Mouse (Mus musculus): ENCODE measurements at regions not wholly inside any gene's neighbourhood (a gene's known extent, or its start where the extent isn't known, plus 50 kb on each side); places are given as distances from the start of the nearest gene placed in this dataset.

DNA sequence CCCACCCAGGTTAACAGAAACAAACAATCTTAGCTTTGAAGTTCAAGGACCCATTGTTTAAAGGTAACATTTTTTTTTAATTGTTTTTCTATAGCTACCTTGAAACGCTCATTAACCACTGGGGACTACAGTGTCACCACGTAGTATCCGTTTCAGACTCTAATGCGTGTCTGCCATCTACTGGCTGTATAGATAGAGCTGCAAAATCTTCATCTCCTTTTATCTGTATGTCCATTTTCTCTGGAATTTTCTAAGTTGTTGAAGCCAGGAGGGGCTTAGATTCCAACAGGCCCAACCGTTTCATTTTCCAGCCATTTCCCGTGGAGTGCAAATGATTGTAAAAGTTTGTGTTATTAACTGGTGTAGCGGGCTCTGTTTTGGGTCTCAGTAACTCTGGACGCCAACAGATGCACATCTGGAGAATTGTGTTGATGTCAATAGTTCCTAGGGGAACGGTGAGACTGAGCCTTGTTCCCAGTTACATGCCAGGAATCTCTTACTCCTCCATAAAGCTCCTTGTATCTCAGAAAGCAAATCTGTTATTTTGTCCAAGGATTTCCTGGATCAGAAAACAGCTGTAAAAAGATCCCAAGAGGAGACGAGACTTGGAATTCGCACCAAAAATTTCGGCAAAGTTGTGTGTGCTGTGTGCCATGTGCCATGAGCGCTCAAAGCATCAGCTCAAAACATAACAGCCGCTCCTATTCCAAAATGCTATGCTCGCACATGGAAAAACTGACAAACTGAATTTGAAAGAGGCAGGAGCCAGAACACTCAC lies 158.8 kb upstream of the Phyhipl start:
- DNase-seq, result peak; percentile 52

DNA sequence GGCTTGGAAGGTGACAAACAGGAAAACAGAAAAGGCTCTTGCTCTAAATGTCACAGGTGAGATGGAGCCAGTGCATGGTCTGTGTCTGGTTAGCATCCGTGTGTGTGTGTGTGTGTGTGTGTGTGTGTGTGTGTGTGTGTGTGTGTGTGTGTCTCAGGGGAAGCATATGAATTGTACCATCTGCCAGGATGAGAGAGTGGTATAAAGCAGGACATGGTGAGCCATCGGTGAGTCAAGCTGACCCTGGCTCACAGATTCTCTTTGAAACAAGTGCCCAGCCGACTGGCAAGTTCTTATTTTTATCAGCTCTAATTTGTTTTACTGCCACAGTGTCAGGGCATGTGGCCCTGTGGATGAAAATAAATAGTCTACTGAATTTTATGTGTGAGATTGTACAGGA lies 153.6 kb upstream of the Phyhipl start:
- no peak for DNase-seq

DNA sequence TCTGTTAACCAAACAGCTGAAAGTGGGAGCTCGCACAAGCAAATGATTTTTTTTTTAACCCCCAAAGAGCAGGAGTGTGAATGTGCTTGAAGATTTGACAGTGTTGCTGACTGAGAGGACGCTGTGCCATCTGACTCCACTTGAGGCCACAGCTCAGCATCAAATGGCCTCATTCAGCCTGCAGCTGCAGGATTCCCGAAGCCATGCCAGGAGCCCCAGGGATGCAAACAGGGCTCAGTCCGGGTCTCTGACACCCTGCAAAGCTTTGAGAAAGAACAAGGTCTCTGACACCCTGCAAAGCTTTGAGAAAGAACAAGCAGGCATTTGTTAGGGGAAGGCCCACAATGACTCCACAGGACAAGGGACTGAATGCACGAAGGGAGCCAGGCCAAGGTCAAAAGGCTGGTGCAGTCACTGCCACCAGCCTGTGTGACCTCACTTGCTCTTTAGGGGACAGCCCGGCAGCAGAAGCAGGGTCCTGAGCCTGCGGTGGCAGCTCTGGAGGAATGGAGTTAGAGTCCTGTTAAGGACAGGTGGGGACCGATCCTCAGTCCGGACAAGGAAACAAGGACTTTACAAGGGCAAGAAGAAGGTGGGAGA lies 151.1 kb upstream of the Phyhipl start:
- DNase-seq, result no peak

DNA sequence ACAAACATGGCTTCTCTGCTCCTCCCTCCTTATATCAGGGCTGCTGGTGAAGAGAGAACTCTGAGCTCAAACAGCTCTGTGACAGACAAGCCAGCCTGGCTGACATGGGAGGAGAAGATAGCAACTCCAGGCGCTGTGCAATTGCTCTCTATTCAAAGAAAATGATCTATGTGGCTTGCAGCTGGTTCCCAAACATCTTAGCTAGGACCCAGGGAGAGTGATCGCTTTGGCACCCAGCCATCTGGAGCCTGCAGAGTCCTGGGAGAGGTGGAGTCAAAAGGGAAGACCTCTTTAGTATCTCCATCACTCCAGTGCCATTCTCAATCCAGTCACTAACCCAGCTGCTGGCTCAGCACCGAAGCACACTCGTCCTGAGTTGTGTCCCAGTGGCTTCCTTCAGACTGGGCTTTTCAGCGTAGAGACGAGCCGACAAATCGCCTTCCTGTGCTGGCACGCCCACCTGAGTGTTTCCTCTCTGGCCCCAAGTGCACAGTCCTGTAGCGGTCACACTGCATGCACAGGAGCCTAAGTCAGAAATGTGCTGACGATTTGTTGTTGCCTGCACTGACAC lies 145.1 kb upstream of the Phyhipl start:
- DNase-seq, result peak; percentile 45

DNA sequence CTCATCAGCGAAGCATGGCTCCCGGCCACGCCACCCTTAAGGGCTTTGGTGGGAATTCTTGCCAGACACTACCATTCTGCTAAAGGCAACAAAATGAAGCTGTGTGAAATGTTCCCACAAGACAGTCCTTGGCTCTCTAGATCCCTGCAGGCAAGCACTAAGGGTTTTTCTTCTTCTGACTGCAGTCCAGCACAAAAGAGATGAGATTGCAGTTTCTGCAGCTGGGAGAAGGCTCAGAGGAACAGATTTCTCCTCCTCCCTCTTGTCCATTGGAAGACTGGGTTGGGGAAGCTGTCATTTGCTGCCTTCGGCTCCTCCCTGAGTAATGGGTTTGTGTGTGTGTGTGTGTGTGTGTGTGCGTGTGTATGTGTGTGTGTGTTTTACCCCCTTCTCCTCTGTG lies 144.1 kb upstream of the Phyhipl start:
- no peak for DNase-seq

DNA sequence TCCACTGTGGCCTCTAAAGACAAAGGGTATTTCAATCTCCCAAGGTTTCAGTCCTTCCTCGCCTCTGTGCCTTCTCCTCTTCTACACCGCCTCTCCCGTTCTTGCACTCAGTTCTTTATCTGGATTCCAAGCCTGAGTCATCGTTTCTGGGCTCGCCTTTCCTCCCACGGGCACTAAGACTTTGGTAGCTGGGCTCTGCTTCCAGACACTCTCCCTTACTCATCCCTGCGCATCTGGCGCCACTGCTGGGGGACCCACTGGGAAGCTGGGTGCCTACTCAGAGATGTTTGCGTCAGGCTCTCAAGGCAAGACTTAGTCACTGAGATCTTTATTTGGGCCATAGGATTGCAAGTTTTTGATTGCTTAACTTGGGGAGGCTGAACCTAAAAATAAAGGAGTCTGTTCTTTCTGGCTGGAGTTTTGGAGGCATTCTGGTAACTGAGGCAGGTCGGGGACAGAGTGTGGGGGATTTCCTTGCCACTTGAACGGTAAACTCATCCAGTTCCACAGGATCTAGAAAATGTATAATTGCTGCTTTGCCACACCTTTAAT lies 143.5 kb upstream of the Phyhipl start:
- DNase-seq, result no peak

DNA sequence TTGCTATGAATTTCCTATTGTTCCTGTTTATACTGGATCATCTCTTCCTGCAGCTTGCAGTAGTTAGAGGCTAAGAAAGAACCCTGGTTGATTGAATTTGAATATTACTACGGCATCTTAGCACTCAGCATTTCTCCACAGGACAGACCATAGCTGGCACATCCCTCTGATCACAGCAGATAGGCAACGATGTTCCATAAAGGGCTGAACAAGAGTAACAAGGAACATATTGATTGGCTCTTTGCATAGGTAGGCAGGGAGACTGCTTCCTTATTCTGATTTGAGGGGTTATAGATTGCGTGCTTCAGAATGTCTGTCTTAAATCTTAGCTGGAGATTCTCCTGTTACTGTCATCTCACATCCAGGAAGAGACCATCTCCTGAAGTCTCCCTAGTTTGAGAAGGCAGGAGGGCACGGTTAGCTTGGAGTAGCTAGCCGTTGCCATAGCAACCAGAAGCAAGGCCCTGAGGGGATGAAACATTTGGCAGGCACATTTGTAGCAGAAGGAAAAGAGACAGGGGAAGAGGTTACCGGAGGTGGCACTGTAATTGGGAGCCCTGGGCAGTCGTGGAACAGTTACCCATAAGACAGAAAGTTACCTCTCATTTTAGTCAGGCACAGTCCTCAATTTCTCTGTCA lies 133.2 kb upstream of the Phyhipl start:
- DNase-seq, result peak; percentile 21

DNA sequence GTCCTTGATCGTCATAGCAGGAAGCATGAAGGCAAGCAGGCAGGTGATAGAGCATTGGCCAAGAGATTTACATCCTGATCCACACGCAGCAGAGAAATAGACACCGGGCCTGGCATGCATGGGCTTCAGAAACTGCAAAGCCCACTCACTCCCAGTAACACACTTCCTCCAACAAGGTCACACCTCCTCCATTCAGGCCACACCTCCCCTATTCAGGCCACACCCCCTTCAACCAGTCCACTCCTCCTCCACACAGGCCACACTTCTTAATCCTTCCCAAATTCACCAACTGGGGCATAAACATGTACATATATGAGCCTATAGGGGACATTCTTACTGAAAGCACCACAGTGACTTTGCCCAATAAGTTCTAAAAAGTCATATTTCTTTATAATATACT lies 125.3 kb upstream of the Phyhipl start:
- no peak for DNase-seq

DNA sequence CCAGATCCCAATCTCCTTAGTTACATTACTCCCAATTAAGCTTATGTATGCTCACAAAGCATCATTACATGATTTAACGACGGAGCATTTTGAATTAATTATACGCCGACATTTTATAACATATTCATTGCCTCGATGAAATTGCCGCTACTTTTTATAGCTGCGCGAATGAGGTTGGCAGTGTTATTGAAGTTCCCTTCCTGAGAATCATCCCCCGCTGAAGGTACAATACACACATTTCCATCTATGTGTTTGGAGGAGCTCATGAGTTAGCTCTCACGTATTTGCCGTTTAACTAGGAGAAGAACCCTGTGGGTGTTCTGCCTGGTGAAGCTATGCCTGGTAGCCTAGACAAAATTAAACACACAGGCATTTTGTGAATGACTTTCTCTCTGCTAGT lies 122.8 kb upstream of the Phyhipl start:
- no peak for DNase-seq

DNA sequence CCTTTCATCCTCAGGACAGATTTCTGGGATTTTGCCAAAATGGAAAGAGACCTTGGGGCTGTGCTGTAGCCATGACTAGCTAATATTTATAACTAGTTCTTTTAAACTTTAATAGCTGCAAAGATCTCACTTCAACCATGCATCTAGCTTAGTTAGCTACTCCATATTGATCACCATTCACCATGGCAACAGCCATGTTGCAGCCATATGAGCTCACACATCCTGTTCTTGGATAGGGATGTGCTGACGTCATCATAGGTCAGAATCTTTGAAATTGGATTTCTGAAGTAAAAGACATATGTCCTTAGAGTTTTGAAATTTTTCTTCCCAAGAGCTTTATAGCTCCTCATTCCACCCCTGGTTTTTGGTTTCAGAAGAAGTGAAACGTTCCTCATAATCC lies 118.8 kb upstream of the Phyhipl start:
- no peak for DNase-seq

DNA sequence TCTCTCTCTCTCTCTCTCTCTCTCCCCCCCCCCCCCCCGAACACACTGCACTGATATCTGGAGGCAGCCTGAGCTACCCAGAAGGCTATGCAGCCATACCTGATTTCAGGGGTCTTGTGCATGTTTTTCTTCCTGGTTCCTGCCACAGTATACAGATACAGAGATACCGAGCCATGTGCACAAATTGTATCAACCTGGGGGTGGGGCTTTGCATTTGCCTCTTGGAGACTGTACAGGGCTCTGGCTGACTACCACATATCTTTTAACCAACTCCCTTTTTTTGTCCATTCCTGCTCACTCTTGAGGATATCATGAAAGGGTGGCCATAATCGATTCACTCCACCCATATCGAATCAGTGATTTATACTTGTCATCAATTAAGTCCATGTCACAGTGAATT lies 118.4 kb upstream of the Phyhipl start:
- DNase-seq, result no peak

DNA sequence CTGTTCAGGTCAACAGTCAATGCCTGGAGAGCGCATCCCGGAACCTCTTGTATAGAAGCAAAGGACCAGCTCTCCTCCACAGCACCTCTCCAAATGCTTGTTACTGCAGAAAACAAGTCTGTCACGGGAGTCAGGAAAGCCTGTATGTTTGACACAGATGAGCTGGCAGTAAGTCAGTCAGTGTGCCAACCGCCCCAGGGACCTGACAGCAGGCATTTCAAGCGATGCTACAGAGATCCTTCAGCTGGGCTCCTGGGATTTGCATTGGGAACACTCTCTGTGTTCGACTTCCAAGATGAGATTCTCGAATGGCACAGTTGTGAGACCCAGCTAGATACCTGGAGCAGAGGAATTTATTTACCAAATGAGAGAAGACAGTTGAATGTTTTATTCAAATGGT lies 111.7 kb upstream of the Phyhipl start:
- no peak for DNase-seq

DNA sequence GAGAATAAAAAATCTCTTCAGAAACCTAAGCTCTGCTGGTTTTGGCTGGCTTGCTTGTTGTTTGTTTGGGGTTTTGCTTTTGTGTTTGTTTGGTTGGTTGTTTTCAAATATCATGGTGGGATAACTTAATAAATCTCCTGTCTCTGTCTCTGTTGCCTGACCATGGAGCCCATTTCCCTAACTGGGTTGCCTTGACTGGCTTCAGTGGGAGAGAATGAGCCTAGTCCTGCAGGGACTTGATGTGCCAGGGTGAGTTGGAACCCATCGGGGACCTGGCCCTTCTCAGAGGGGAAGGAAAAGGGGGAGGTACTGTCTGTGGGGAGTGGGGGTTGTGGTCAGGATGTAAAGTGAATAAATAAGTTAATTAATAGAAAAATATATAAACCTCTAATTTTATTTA lies 111.1 kb upstream of the Phyhipl start:
- DNase-seq, result no peak

DNA sequence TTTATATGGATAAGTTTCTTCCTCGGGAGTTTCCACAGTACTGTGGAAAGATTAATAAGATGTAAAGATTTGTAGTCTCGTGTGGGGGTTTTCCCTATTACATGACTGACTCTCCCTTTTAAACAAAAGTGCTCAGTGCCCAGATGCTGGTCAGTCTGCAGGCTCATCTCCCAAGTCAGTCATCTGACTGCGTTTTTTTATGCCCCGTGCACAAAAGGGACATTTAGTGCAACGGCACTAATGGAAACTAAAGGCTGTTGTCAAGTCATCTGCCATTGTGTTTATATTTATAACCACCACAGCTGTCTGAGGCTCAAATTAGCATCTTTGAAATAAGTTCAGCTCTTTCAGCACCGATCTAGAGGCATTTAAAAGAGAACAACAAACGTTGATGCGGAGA lies 110.7 kb upstream of the Phyhipl start:
- no peak for DNase-seq

DNA sequence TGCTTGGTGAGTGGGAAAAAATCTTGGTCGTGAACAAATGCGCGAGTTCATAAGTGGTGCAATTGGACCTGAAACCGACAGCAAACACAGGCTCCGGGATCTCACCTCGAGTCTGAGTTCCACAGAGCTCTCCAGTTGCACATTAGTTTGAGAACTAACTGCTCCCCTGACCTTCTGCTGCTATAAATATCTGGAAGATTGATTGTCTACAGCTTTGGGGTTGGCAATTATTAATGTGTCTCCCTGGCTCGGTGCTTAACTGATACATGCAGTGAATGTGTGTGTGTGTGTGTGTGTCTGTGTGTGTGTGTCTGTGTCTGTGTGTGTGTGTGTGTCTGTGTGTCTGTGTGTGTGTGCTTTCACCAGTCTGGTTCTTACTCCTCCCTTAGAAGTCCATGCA lies 107.4 kb upstream of the Phyhipl start:
- no peak for DNase-seq

DNA sequence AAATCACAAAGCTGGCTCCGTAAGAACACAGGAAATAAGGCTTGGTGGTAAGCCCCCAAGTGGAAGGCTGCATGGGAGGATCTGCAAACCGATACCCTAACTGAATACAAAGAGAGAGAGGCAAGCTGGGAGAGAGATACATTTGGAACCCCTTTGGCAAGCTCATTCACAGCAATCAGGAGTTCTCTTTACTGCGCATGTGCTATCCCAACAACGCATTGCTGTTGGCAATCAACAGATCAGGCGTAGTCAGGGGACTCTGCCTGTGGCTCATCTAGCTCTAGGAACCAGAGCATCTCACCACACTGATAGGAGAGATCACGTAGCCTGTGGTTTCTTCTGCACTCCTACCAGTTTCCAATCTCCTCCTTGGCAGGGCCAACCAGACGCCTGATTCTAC lies 103.9 kb upstream of the Phyhipl start:
- DNase-seq, result no peak

DNA sequence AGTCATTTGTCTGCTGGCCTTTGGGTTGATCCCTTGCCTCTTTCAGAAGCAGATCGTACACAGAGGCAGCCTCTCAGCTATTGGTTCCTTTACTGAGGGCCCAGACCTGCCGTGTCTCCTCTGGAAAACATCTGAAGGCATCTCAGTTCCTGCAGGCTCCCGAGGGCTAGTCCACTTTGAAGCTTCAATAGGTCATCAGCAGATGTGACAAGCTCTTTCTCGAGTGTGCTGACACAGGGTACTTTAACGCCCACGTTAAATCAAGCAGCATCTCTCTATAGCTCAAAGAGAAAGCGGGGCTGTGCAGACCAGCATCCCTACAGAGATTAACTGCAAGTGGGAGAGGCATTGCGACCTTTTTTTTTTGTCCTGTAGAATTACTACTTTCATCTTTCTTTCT lies 96.0 kb upstream of the Phyhipl start:
- DNase-seq, result no peak

DNA sequence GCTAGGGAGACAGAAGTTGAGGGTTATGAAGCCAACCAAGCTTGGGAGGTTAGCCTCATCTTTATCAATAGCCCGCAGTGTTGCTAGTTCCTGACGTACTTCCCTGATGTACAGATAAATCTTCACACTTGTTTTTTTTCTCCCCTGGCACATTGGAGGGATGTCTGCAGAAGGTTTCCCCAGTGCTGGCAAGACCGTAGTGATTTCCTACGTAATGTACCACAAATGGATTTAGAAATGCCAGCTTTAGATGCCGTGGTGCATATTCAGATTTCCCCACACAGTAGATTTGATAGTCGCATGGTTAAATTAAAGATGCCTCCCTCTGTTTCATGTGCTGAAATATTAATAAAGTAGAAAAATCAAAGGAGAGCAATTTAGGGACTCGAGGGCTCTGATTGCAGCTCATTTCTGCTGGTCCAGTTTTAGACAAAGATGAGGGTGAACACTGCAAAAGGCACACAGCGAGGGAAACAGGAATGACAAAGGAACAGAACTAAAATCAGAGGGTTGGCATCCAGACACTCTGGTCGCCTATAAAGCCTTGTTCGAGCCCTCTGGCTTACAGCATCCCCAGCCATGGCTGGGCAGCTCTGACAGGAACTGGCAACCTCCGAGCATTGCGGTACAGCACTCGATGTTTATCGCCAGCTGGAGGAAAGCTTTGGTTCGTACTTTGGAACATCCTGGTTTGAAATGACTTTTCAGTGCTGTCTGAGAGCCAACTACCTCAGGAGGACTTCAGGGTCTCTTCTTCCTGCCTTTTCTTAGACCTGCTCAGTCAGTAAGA lies 94.8 kb upstream of the Phyhipl start:
- no peak for DNase-seq

DNA sequence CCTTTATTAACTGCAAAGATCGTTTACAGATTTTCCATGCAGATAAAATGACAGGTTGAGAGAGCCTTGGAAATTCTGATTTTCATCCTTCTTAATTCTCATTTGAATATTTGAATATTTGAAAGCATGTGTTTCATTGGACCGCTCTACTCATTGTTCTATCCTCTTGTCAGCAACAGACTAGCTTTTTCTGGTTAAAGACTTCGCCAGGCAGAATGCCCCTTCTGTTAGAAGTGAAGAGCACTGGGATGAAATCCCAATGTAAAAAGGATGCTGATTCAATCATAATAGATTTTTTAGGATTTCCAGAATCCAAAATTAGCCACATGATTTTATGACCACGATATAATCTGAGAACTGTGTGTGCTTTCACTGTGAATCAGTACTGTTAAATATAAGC lies 90.8 kb upstream of the Phyhipl start:
- no peak for DNase-seq

DNA sequence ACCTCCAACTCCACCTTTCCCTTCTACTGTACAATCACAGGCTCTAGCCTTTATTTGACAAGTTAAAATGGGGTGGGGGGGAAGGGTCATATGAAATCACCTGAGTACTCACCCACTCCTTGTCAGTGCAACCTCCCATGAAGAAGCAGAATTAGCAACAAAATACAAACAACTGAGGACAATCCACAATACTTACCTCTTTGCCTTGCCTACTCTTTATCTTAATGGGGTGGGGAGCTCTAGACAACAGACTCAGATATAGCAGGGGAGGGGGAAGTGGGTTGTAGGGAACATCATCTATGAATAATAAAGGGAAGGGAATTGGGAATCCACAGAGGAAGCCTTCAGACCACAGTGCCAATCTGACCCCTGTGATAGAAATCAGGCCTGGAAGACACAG lies 86.1 kb upstream of the Phyhipl start:
- DNase-seq, result no peak

DNA sequence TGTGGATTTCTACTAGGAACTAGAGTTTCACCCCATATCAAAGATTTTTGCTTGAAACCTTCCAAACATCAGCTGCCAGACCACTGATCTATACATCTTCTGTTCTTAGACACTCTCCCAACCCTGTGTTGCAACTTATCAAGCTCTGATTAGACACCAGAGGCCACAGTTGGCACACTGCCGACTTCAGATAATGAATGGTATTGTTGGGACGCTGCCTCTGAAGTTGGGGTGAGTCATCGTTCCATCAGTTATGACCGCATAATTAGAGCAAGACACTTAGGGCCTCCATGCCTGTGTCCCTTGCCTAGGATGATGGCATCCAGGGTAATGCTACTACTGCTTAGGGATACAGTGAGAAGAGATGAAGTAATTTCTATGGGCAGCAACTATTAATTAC lies 84.3 kb upstream of the Phyhipl start:
- DNase-seq, result no peak

DNA sequence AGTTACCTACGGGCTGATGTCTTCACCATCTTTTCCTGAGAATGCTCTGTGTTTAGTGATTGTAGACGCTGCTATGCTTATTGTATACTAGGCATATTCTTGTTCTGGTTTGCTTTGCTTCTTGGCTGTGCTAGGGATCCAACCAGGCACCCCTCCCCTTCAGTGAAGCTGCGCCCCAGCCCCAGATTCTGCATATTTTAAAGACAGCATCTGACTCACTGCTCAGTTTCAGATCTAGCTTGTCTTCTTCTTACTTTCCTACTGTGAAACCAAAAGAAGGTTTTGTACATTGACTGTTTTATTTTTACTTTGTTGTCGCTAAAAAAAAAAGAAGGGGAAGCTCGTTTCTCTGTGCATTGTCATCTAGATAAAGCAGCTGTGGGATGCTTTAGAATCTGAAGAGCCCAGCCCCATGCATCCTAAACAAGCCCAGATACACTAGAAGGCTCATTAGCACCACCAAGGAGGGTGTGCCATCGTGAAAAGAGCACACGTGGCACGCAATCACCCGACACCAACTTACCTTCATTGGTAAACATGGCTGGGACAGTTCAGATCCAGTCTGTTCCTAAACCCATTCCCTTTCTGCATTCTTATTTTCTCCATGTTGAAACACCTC lies 83.7 kb upstream of the Phyhipl start:
- no peak for DNase-seq

DNA sequence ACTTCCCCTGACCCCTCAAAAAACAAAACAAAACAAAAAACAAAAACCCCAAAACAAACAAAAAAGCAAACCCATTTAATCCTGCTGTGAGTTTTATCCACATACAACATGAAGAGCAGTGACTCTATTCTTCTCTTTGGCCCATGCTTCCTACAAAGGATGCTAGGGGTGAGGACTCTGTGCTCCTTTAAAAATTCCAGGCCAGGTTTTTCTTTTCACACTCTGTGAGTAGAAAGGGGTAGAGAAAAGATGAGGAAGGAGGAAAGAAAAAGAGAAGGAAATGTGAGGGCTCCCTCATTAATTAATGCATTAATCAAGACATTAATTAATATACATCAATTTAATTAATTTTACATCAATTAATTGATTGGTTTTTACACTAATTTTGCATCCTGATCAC lies 82.9 kb upstream of the Phyhipl start:
- DNase-seq, result no peak

Data from kidney, postnatal 14 days (tissue).